Mouse (Mus musculus) heart, postnatal 0 days (tissue): ENCODE measurements around the gene Aoah.

Experiments used
- CTCF ChIP-seq: IDR thresholded peaks from 2 replicates; pipeline ENCODE4 v1.5.1; 2016; ENCODE audit warnings: antibody characterized with exemption, control low read depth, low read depth
- EP300 ChIP-seq: IDR thresholded peaks from 2 replicates; pipeline ENCODE4 v1.6.1; 2016; ENCODE audit warnings: antibody characterized with exemption, low read depth

DNA sequence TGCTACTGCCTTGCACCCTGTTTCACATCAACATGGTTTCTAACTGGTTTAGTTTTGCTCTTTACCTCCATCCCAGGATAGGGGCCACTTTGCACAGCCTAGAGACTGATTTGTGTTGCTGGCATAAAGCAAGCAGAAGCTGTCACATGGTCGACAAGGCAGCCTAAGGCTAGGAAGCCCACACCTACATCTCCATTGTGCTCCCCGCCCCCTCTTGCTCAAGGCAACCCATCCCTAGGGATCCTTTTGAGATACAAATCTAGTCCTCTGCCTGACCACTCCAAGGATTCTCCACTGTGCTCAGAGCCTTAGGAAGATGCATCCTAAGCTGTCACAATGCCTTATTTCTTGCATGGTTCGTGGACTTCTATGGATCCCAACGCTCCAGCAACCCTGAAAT is 110.2 kb downstream of the Aoah start:
- TF ChIP-seq CTCF = no peak
- TF ChIP-seq EP300 = no peak
